Mouse (Mus musculus): ENCODE data around the gene Arrdc2.

- TF ChIP-seq CTCF (IDR thresholded peaks at IDR 0.05; ENCODE audit: extremely low read depth, insufficient read depth, insufficient read length, insufficient replicate concordance), result no peak
- no peak for TF ChIP-seq POLR2A (IDR thresholded peaks at IDR 0.05; ENCODE audit: low read depth, low read length)
Observed at GRCm38 (mm10) chr8:70831517-70831916, 8.0 kb downstream of the Arrdc2 start.
